Mouse (Mus musculus): Measurements from ENCODE around the gene Cuedc1.
A peak's percentile ranks its signal among the peaks of the same experiment; 100 is the strongest.

The Cuedc1 gene

GRCm38 (mm10) chr11:88098021-88098729, at the start of gene Cuedc1:
Gene Cuedc1, plus strand, starts transcription at chr11:88098058.
- no peak for DNase-seq

- no peak for DNase-seq
These were observed 48.7 kb upstream of the Cuedc1 start for GRCm38 (mm10) chr11:88048961-88049670.

- DNase-seq, result no peak
These were observed 48.1 kb upstream of the Cuedc1 start for GRCm38 (mm10) chr11:88049732-88050131.

GRCm38 (mm10) chr11:88052638-88053037, 45.2 kb upstream of the Cuedc1 start:
- DNase-seq, result no peak

GRCm38 (mm10) chr11:88053821-88054220, 44.0 kb upstream of the Cuedc1 start:
- DNase-seq, result no peak

GRCm38 (mm10) chr11:88054589-88054988, 43.3 kb upstream of the Cuedc1 start:
- no peak for DNase-seq

GRCm38 (mm10) chr11:88055777-88056176, 42.1 kb upstream of the Cuedc1 start:
- DNase-seq, result no peak

- no peak for DNase-seq
These were observed 40.1 kb upstream of the Cuedc1 start for GRCm38 (mm10) chr11:88057788-88058187.

- DNase-seq, result peak; percentile 83
These were observed 38.7 kb upstream of the Cuedc1 start for GRCm38 (mm10) chr11:88059141-88059540.

- DNase-seq, result no peak
These were observed 35.8 kb upstream of the Cuedc1 start for GRCm38 (mm10) chr11:88061892-88062625.

GRCm38 (mm10) chr11:88065732-88066131, 32.1 kb upstream of the Cuedc1 start:
- no peak for DNase-seq

GRCm38 (mm10) chr11:88067191-88067585, 30.7 kb upstream of the Cuedc1 start:
- DNase-seq, result no peak

- peak; percentile 73 for DNase-seq
These were observed 30.1 kb upstream of the Cuedc1 start, which contains the start of gene Vezf1 for GRCm38 (mm10) chr11:88067586-88068410. Gene Vezf1, plus strand, starts transcription at chr11:88068279.

GRCm38 (mm10) chr11:88068411-88069245, 29.2 kb upstream of the Cuedc1 start:
- peak; percentile 67 for DNase-seq

GRCm38 (mm10) chr11:88069246-88069570, 28.6 kb upstream of the Cuedc1 start:
- DNase-seq, result no peak

GRCm38 (mm10) chr11:88070392-88070791, 27.5 kb upstream of the Cuedc1 start:
- no peak for DNase-seq

- DNase-seq, result no peak
These were observed 26.7 kb upstream of the Cuedc1 start for GRCm38 (mm10) chr11:88071113-88071512.

GRCm38 (mm10) chr11:88073343-88073875, 24.4 kb upstream of the Cuedc1 start:
- DNase-seq, result no peak

- no peak for DNase-seq
These were observed 22.2 kb upstream of the Cuedc1 start for GRCm38 (mm10) chr11:88075701-88076100.

- DNase-seq, result no peak
These were observed 21.5 kb upstream of the Cuedc1 start for GRCm38 (mm10) chr11:88076394-88076793.

- no peak for DNase-seq
These were observed 14.2 kb upstream of the Cuedc1 start for GRCm38 (mm10) chr11:88083699-88084098.
